Mouse (Mus musculus) MEL (cell line): ENCODE data around the gene Ntsr2. TPM values are rescaled to one million over a fixed set of nuclear protein-coding genes. Genes with fewer than 3 reads are reported as not detected.

Experiments
- DNase-seq: peaks from one replicate; pipeline ENCODE4 v3.0.0; 2011; ENCODE audit warnings: low read depth, low spot score
- H3K27ac ChIP-seq: 2 replicates; pipeline ENCODE4 v1.5.1; 2012; ENCODE audit warnings: low read depth, mild to moderate bottlenecking, control low read depth, low read length, moderate library complexity; ENCODE audit not compliant: control insufficient read depth
- H3K27me3 ChIP-seq, 2 experiments: fragments of 150-350 bp in 1 of 2; sonication (generic) in 1 of 2; 2 replicates each; pipeline ENCODE4 v1.6.1; 2012; ENCODE audit warnings: low read length in 2 of 2, mild to moderate bottlenecking in 2 of 2, improper control_type of control experiment in 1 of 2, moderate library complexity in 1 of 2; ENCODE audit not compliant: insufficient read depth in 2 of 2, control insufficient read depth in 1 of 2
- H3K36me3 ChIP-seq, 2 experiments: 2 replicates each; pipeline ENCODE4 v1.6.1; 2012 to 2014; ENCODE audit warnings: low read length in 2 of 2, improper control_type of control experiment in 1 of 2, inconsistent platforms in 1 of 2, mild to moderate bottlenecking in 1 of 2; ENCODE audit not compliant: insufficient read depth in 2 of 2, control insufficient read depth in 1 of 2
- H3K4me1 ChIP-seq, 2 experiments: fragments of 150-350 bp in 1 of 2; sonication (generic) in 1 of 2; 2 replicates each; pipeline ENCODE4 v1.6.1; 2012; ENCODE audit warnings: low read length in 2 of 2, improper control_type of control experiment in 1 of 2, mild to moderate bottlenecking in 1 of 2; ENCODE audit not compliant: insufficient read depth in 2 of 2, control insufficient read depth in 1 of 2
- H3K4me3 ChIP-seq, 2 experiments: fragments of 150-350 bp in 1 of 2; sonication (generic) in 1 of 2; 2 replicates each; pipeline ENCODE4 v1.5.1; 2012; ENCODE audit warnings: low read depth in 2 of 2, low read length in 2 of 2, mild to moderate bottlenecking in 2 of 2, moderate library complexity in 2 of 2, control low read depth in 1 of 2, improper control_type of control experiment in 1 of 2; ENCODE audit not compliant: control insufficient read depth in 1 of 2, insufficient read depth in 1 of 2
- H3K79me2 ChIP-seq: 2 replicates; pipeline ENCODE4 v1.6.1; 2012; ENCODE audit warnings: mild to moderate bottlenecking, low read length, moderate library complexity; ENCODE audit not compliant: control insufficient read depth, poor library complexity, insufficient read depth
- H3K9ac ChIP-seq: 2 replicates; pipeline ENCODE4 v1.6.1; 2012; ENCODE audit warnings: low read depth, mild to moderate bottlenecking, control low read depth, low read length, moderate library complexity; ENCODE audit not compliant: control insufficient read depth, poor library complexity, severe bottlenecking
- H3K9me3 ChIP-seq: fragments of 150-350 bp; sonication (generic); replicated peaks from 2 replicates; pipeline ENCODE4 v1.6.1; 2012; ENCODE audit warnings: mild to moderate bottlenecking, low read length, improper control_type of control experiment, moderate library complexity; ENCODE audit not compliant: insufficient read depth
- BHLHE40 ChIP-seq: IDR thresholded peaks from 2 replicates; pipeline ENCODE4 v1.6.1; 2012; ENCODE audit warnings: low read depth, mild to moderate bottlenecking, inconsistent platforms, low read length, improper control_type of control experiment, borderline replicate concordance
- CHD1 ChIP-seq: IDR thresholded peaks from 2 replicates; pipeline ENCODE4 v1.6.1; 2012; ENCODE audit warnings: low read depth, mild to moderate bottlenecking, inconsistent platforms, low read length, improper control_type of control experiment
- CHD2 ChIP-seq: IDR thresholded peaks from 2 replicates; pipeline ENCODE4 v1.6.1; 2011; ENCODE audit warnings: low read length, improper control_type of control experiment
- CTCF ChIP-seq, 3 experiments: IDR thresholded peaks in 2 of 3; conservative IDR thresholded peaks in 1 of 3; 2 replicates each; pipeline ENCODE4 v1.5.1; 2011 to 2012; ENCODE audit warnings: low read length in 3 of 3, low read depth in 2 of 3, mild to moderate bottlenecking in 2 of 3, improper control_type of control experiment in 1 of 3, inconsistent platforms in 1 of 3, mixed read lengths in 1 of 3, moderate library complexity in 1 of 3; ENCODE audit not compliant: control insufficient read depth in 1 of 3, insufficient read depth in 1 of 3, poor library complexity in 1 of 3, severe bottlenecking in 1 of 3
- E2F4 ChIP-seq: IDR thresholded peaks from 2 replicates; pipeline ENCODE4 v1.6.1; 2011; ENCODE audit warnings: low read depth, low read length, improper control_type of control experiment, borderline replicate concordance
- ELF1 ChIP-seq: IDR thresholded peaks from 2 replicates; pipeline ENCODE4 v1.6.1; 2014; ENCODE audit warnings: low read depth, mild to moderate bottlenecking, inconsistent platforms, low read length, improper control_type of control experiment, moderate library complexity
- GATA1 ChIP-seq: IDR thresholded peaks from 2 replicates; pipeline ENCODE4 v1.6.1; 2011; ENCODE audit warnings: low read depth, low read length, improper control_type of control experiment
- HCFC1 ChIP-seq: IDR thresholded peaks from 2 replicates; pipeline ENCODE4 v1.6.1; 2012; ENCODE audit warnings: low read depth, mild to moderate bottlenecking, inconsistent platforms, low read length, improper control_type of control experiment, moderate library complexity
- JUND ChIP-seq: IDR thresholded peaks from 2 replicates; pipeline ENCODE4 v1.6.1; 2011; ENCODE audit warnings: low read depth, mild to moderate bottlenecking, improper control_type of control experiment, low read length
- MAX ChIP-seq: IDR thresholded peaks from 2 replicates; pipeline ENCODE4 v1.6.1; 2011; ENCODE audit warnings: low read length, improper control_type of control experiment
- NELFE ChIP-seq: IDR thresholded peaks from 2 replicates; pipeline ENCODE4 v1.6.1; 2011; ENCODE audit warnings: low read depth, low read length, improper control_type of control experiment
- POLR2AphosphoS5 ChIP-seq: IDR thresholded peaks from 2 replicates; pipeline ENCODE4 v1.6.1; 2012; ENCODE audit warnings: low read depth, borderline replicate concordance, mild to moderate bottlenecking, inconsistent platforms, low read length, moderate library complexity, mixed read lengths
- RAD21 ChIP-seq: IDR thresholded peaks from 2 replicates; pipeline ENCODE4 v1.6.1; 2011; ENCODE audit warnings: mild to moderate bottlenecking, low read depth, low read length, improper control_type of control experiment
- SIN3A ChIP-seq: IDR thresholded peaks from 2 replicates; pipeline ENCODE4 v1.6.1; 2012; ENCODE audit warnings: low read length, improper control_type of control experiment, inconsistent platforms
- TBP ChIP-seq: IDR thresholded peaks from 2 replicates; pipeline ENCODE4 v1.8.0; 2011; ENCODE audit warnings: low read depth, low read length, improper control_type of control experiment
- TCF12 ChIP-seq: IDR thresholded peaks from 2 replicates; pipeline ENCODE4 v1.6.1; 2014; ENCODE audit warnings: low read depth, mild to moderate bottlenecking, inconsistent platforms, low read length, improper control_type of control experiment, moderate library complexity
- ZKSCAN1 ChIP-seq: IDR thresholded peaks from 2 replicates; pipeline ENCODE4 v1.6.1; 2012; ENCODE audit warnings: low read depth, mild to moderate bottlenecking, inconsistent platforms, low read length, improper control_type of control experiment, moderate library complexity
- ZMIZ1 ChIP-seq: IDR thresholded peaks from 2 replicates; pipeline ENCODE4 v1.6.1; 2012; ENCODE audit warnings: low read depth, mild to moderate bottlenecking, inconsistent platforms, low read length, improper control_type of control experiment, moderate library complexity
- ZNF384 ChIP-seq: IDR thresholded peaks from 2 replicates; pipeline ENCODE4 v1.6.1; 2012; ENCODE audit warnings: low read depth, mild to moderate bottlenecking, inconsistent platforms, low read length, improper control_type of control experiment
- polyA plus RNA-seq, 2 experiments: library from polyadenylated mRNA; stranded (reverse) in 1 of 2; unstranded in 1 of 2; fragments of >175 nt in 1 of 2; fragments of >200 nt in 1 of 2; gene quantifications; 2 replicates each; pipeline versions ENCODE4 v1.2.1 to v1.2.4; 2012; ENCODE audit warnings: low replicate concordance in 2 of 2, low read depth in 1 of 2; ENCODE audit not compliant: insufficient read length in 2 of 2, insufficient read depth in 1 of 2, missing spikeins in 1 of 2
- total RNA-seq: library from RNA; depleted of rRNA; stranded (reverse); fragments of 300-350 nt; gene quantifications from 2 replicates; pipeline ENCODE4 v1.2.3, GENCODE M21; 2012

Ntsr2 gene
- total and polyA plus RNA-seq, 3 experiments, result not detected

DNA sequence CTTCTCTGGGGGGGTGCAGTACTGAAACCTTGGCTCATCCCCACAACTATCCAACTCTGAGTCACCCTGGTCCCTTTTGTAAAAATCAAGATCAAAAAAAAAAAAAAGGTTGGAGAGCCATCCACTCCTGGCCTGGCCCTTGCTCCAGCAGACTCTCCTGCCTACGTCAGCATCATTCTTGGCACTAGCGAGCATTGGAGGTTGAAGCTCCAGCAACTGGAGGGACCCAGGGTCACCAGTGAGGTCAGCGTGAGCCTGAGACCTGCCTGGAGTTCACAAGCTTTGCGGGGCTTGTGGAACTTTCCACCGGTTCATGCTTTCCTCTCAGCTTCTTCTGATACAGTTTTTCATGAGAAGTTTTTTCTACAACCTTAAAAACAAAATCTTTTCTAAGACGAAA lies 13.1 kb upstream of the Ntsr2 start:
- DNase-seq, result no peak
- no peak overlapping the region for H3K27ac ChIP-seq
- no peaks in the 10 kb centered on the region for H3K4me1 ChIP-seq
- H3K36me3 ChIP-seq, result no peaks in the 10 kb centered on the region
- H3K4me3 ChIP-seq, result no peak overlapping the region
- peaks cover 0 to 1% of the 10 kb centered on the region in 2 experiments; a peak in 2 of 4 replicates for H3K27me3 ChIP-seq
- TF ChIP-seq NELFE, result no peak
- no peak for TF ChIP-seq CHD1
- no peak for TF ChIP-seq SIN3A
- no peak for TF ChIP-seq CTCF (IDR thresholded peaks at IDR 0.05 in 2 of 3, conservative IDR thresholded peaks at IDR 0.05 in 1 of 3; ENCODE audit: control insufficient read depth in 1 of 3, insufficient read depth in 1 of 3, low read depth in 2 of 3, low read length in 3 of 3, poor library complexity in 1 of 3, severe bottlenecking in 1 of 3)
- TF ChIP-seq POLR2AphosphoS5, result no peak
- TF ChIP-seq ZMIZ1, result no peak
- no peak for TF ChIP-seq RAD21
- no peak for TF ChIP-seq E2F4
- no peak for TF ChIP-seq ZNF384
- H3K79me2 ChIP-seq, result no peaks in the 10 kb centered on the region
- no peak overlapping the region for H3K9ac ChIP-seq
- H3K9me3 ChIP-seq, result no peaks in the 10 kb centered on the region

DNA sequence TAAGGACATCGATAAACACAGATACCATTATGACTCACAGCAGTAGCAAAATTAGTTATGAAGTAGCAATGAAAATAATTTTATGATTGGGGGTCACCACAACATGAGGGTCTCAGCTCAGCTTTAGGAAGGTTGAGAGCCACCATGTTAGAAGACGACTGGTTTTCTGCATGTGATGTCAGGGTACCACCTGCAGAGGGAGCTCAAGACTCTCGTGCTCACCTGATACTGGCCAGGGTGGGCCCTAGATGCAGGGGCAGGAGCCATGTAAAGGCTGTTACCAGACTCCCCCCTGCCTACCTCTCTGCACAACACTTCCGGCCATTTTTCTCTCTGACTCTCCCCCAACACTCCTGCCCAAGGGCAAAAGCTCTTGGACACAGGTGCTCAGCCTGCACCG lies 11.2 kb upstream of the Ntsr2 start:
- no peak overlapping the region for H3K9ac ChIP-seq

More for the DNA sequence above, 11.2 kb upstream of the Ntsr2 start:
- H3K27ac ChIP-seq, result no peak overlapping the region
- TF ChIP-seq CTCF (IDR thresholded peaks at IDR 0.05 in 2 of 3, conservative IDR thresholded peaks at IDR 0.05 in 1 of 3; ENCODE audit: control insufficient read depth in 1 of 3, insufficient read depth in 1 of 3, low read depth in 2 of 3, low read length in 3 of 3, poor library complexity in 1 of 3, severe bottlenecking in 1 of 3) (peak; percentile 45 to 57 (median 47)), CHD2 (no peak), HCFC1 (no peak), NELFE (no peak), MAX (no peak), TBP (no peak), CHD1 (no peak), GATA1 (no peak), RAD21 (peak; percentile 20), ZKSCAN1 (no peak), BHLHE40 (no peak), JUND (no peak), ELF1 (no peak), TCF12 (no peak)
- H3K4me3 ChIP-seq, result no peak overlapping the region
- no peaks in the 10 kb centered on the region for H3K79me2 ChIP-seq
- no peaks in the 10 kb centered on the region for H3K4me1 ChIP-seq
- H3K27me3 ChIP-seq, result peaks cover 0 to 4% of the 10 kb centered on the region in 2 experiments; a peak in 2 of 4 replicates
- peak; percentile 30 for DNase-seq
- no peaks in the 10 kb centered on the region for H3K9me3 ChIP-seq
- H3K36me3 ChIP-seq, result no peaks in the 10 kb centered on the region
